Mouse (Mus musculus): ENCODE measurements at regions not wholly inside any gene's neighbourhood (a gene's known extent, or its start where the extent isn't known, plus 50 kb on each side); places are given as distances from the start of the nearest gene placed in this dataset.

- WGBS = 85% methylated on average over 7 of the region's 7 CpGs
- Histone ChIP-seq H3K27me3 (ENCODE audit: poor library complexity, severe bottlenecking) (no peaks in the 10 kb centered on the region), H3K4me3 (no peak overlapping the region), H3K4me1 (no peaks in the 10 kb centered on the region), H3K27ac (no peak overlapping the region), H3K36me3 (replicated peaks) (no peaks in the 10 kb centered on the region), H3K9me3 (no peaks in the 10 kb centered on the region)
- DNase-seq (ENCODE audit: extremely low spot score, low spot score) = no peak
Measured at GRCm38 (mm10) chr2:75452274-75453148, 206.6 kb upstream of the Hnrnpa3 start.

DNA sequence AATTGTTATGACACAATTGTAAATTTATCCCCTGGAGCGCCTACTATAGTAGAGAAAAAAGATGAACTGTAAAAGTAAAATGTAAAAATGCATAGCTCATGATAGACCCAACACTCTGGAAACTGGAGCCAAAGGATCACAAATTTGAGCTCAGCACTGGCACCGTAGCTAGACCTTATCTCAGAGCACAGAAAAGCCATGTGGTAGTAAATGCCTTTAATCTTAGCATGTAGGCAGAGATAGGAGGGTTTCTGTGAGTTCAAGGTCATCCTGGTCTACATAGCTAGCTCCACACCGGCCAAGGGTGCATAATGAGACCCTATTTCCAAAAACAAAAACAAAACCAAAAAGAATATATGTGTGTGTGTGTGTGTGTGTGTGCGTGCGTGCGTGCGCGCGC, 203.6 kb upstream of the Hnrnpa3 start:
- WGBS = 94% methylated on average over 9 of the region's 9 CpGs
- Histone ChIP-seq H3K36me3 (replicated peaks) (no peaks in the 10 kb centered on the region), H3K27me3 (ENCODE audit: poor library complexity, severe bottlenecking) (no peaks in the 10 kb centered on the region), H3K4me1 (no peaks in the 10 kb centered on the region), H3K4me3 (no peak overlapping the region), H3K9me3 (no peaks in the 10 kb centered on the region), H3K27ac (no peak overlapping the region)
- no peak for DNase-seq (ENCODE audit: extremely low spot score, low spot score)

- Histone ChIP-seq H3K36me3 (replicated peaks) (no peaks in the 10 kb centered on the region), H3K4me3 (no peak overlapping the region), H3K27me3 (ENCODE audit: poor library complexity, severe bottlenecking) (no peaks in the 10 kb centered on the region), H3K27ac (no peak overlapping the region), H3K4me1 (peaks cover 6% of the 10 kb centered on the region), H3K9me3 (no peaks in the 10 kb centered on the region)
- 83% methylated on average over 1 of the region's 1 CpGs for WGBS
- no peak for DNase-seq (ENCODE audit: extremely low spot score, low spot score)
Measured at GRCm38 (mm10) chr2:75456272-75456671, 202.8 kb upstream of the Hnrnpa3 start.

DNA sequence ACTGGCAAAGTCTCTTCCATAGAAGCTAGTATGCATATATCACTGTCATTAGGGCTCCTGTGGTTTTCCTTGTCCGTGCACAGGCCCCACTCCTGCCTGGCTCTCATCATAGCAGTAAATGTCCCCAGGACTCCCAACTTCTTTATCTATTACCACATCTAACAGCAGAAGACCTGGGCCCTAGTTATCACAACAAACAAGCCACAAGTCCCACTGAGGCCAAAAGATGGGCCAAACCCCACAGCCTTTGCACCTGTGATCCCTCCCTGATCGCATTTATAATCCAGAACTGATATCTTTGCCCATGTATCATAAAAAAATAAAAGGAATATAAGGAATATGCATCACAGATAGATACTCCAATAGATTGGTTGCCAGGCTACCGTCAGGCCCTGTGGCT, 201.6 kb upstream of the Hnrnpa3 start:
- 93% methylated on average over 3 of the region's 3 CpGs for WGBS
- no peak for DNase-seq (ENCODE audit: extremely low spot score, low spot score)
- Histone ChIP-seq H3K9me3 (no peaks in the 10 kb centered on the region), H3K4me3 (no peak overlapping the region), H3K36me3 (replicated peaks) (no peaks in the 10 kb centered on the region), H3K4me1 (peaks cover 16% of the 10 kb centered on the region), H3K27ac (no peak overlapping the region), H3K27me3 (ENCODE audit: poor library complexity, severe bottlenecking) (no peaks in the 10 kb centered on the region)

- no peaks in the 10 kb centered on the region for H3K36me3 ChIP-seq (replicated peaks)
- DNase-seq (ENCODE audit: extremely low spot score, low spot score) = no peak
- peaks cover 16% of the 10 kb centered on the region for H3K4me1 ChIP-seq
- 93% methylated on average over 3 of the region's 3 CpGs for WGBS
- H3K27me3 ChIP-seq (ENCODE audit: poor library complexity, severe bottlenecking) = no peaks in the 10 kb centered on the region
- H3K9me3 ChIP-seq = no peaks in the 10 kb centered on the region
- H3K4me3 ChIP-seq = no peak overlapping the region
- no peak overlapping the region for H3K27ac ChIP-seq
Measured at GRCm38 (mm10) chr2:75458898-75459297, 200.2 kb upstream of the Hnrnpa3 start.

GRCm38 (mm10) chr2:75460419-75460818, 198.6 kb upstream of the Hnrnpa3 start:
- WGBS = 86% methylated on average over 5 of the region's 5 CpGs
- H3K27me3 ChIP-seq (ENCODE audit: poor library complexity, severe bottlenecking) = no peaks in the 10 kb centered on the region
- no peaks in the 10 kb centered on the region for H3K36me3 ChIP-seq (replicated peaks)
- no peaks in the 10 kb centered on the region for H3K9me3 ChIP-seq
- H3K4me3 ChIP-seq = no peak overlapping the region
- H3K4me1 ChIP-seq = peaks cover 16% of the 10 kb centered on the region
- no peak for DNase-seq (ENCODE audit: extremely low spot score, low spot score)
- no peak overlapping the region for H3K27ac ChIP-seq

DNA sequence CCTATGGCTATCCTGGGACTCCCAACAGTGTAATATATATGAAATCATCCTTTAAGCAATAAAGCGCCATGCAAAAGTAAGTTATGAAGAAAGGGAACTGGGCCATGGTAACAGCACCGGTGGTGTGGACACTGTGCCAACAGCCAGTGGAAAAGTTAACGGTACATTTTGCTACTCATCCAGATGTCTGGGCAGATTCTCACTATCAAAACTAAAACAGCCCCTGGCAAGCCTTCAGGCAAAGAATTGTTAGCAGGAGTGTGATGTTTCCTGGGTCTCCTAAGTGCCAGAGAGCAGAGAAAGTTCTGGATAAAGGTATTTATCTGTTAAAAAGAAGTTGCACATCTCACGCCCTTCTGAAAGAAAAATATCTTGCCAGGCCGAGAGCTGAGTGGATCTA, 198.0 kb upstream of the Hnrnpa3 start:
- H3K4me1 ChIP-seq = peaks cover 16% of the 10 kb centered on the region
- no peak for DNase-seq (ENCODE audit: extremely low spot score, low spot score)
- H3K27me3 ChIP-seq (ENCODE audit: poor library complexity, severe bottlenecking) = no peaks in the 10 kb centered on the region
- no peaks in the 10 kb centered on the region for H3K9me3 ChIP-seq
- WGBS = 73% methylated on average over 5 of the region's 5 CpGs
- H3K4me3 ChIP-seq = no peak overlapping the region
- H3K27ac ChIP-seq = no peak overlapping the region
- no peaks in the 10 kb centered on the region for H3K36me3 ChIP-seq (replicated peaks)

GRCm38 (mm10) chr2:75461421-75461991, 197.6 kb upstream of the Hnrnpa3 start:
- Histone ChIP-seq H3K4me3 (no peak overlapping the region), H3K27ac (no peak overlapping the region), H3K9me3 (no peaks in the 10 kb centered on the region), H3K27me3 (ENCODE audit: poor library complexity, severe bottlenecking) (no peaks in the 10 kb centered on the region), H3K36me3 (replicated peaks) (no peaks in the 10 kb centered on the region), H3K4me1 (peaks cover 16% of the 10 kb centered on the region)
- WGBS = 64% methylated on average over 10 of the region's 10 CpGs
- no peak for DNase-seq (ENCODE audit: extremely low spot score, low spot score)

GRCm38 (mm10) chr2:75462030-75462671, 196.9 kb upstream of the Hnrnpa3 start:
- no peak for DNase-seq (ENCODE audit: extremely low spot score, low spot score)
- H3K27ac ChIP-seq = no peak overlapping the region
- peaks cover 16% of the 10 kb centered on the region for H3K4me1 ChIP-seq

DNA sequence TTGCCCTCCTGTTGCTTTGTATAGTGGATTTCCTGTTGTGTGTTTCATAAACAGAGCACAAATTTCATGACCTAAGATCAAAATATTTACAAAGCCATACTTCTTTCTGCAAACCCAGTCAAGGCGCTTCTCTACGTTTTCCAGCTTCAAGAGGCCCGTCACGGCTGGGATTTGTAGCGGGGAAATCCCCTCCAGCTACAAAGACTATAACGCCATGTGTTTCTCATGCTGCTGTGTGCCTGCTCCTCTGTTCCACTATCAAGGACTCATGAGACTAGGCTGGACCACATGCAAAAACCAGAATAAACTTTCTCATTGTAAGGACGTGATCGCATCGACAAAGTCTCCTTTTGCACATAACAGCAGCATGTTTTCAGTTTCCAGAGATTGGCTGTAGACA, 196.0 kb upstream of the Hnrnpa3 start:
- H3K4me1 ChIP-seq = peaks cover 16% of the 10 kb centered on the region
- H3K27me3 ChIP-seq (ENCODE audit: poor library complexity, severe bottlenecking) = no peaks in the 10 kb centered on the region
- H3K36me3 ChIP-seq (replicated peaks) = no peaks in the 10 kb centered on the region
- no peak overlapping the region for H3K4me3 ChIP-seq
- DNase-seq (ENCODE audit: extremely low spot score, low spot score) = no peak
- 78% methylated on average over 9 of the region's 9 CpGs for WGBS
- no peaks in the 10 kb centered on the region for H3K9me3 ChIP-seq
- H3K27ac ChIP-seq = no peak overlapping the region

More at GRCm38 (mm10) chr2:75462030-75462671, 196.9 kb upstream of the Hnrnpa3 start:
- H3K9me3 ChIP-seq = no peaks in the 10 kb centered on the region
- no peak overlapping the region for H3K4me3 ChIP-seq
- no peaks in the 10 kb centered on the region for H3K36me3 ChIP-seq (replicated peaks)
- 72% methylated on average over 5 of the region's 5 CpGs for WGBS
- H3K27me3 ChIP-seq (ENCODE audit: poor library complexity, severe bottlenecking) = no peaks in the 10 kb centered on the region

GRCm38 (mm10) chr2:75464429-75464828, 194.6 kb upstream of the Hnrnpa3 start:
- Histone ChIP-seq H3K27ac (no peak overlapping the region), H3K9me3 (no peaks in the 10 kb centered on the region), H3K4me1 (peaks cover 22% of the 10 kb centered on the region), H3K4me3 (no peak overlapping the region), H3K27me3 (ENCODE audit: poor library complexity, severe bottlenecking) (no peaks in the 10 kb centered on the region), H3K36me3 (replicated peaks) (no peaks in the 10 kb centered on the region)
- 55% methylated on average over 2 of the region's 2 CpGs for WGBS
- DNase-seq (ENCODE audit: extremely low spot score, low spot score) = no peak

GRCm38 (mm10) chr2:75468851-75469250, 190.2 kb upstream of the Hnrnpa3 start:
- Histone ChIP-seq H3K27me3 (ENCODE audit: poor library complexity, severe bottlenecking) (no peaks in the 10 kb centered on the region; the same call in 1 of the 2 replicates), H3K27ac (no peak overlapping the region), H3K4me3 (no peak overlapping the region), H3K4me1 (peaks cover 21% of the 10 kb centered on the region), H3K9me3 (no peaks in the 10 kb centered on the region), H3K36me3 (replicated peaks) (no peaks in the 10 kb centered on the region)
- WGBS = 69% methylated on average over 8 of the region's 8 CpGs
- DNase-seq (ENCODE audit: extremely low spot score, low spot score) = no peak

All from forebrain, embryonic 10.5 days (tissue).